Mouse (Mus musculus) CD8-positive naive resting alpha-beta T cell, adult 2 months (primary cell): ENCODE data around the gene Pdp2.
"Not testable (repeated sequence)": the region's sequence is repeated elsewhere in the genome, so short reads cannot be mapped to it uniquely, and the experiment has no call there.

Experiments
- DNase-seq, 2 experiments: peaks; one replicate each; pipeline ENCODE4 v3.0.0; 2022; ENCODE audit warnings: low read depth in 2 of 2, low spot score in 2 of 2

Gene Pdp2

DNA sequence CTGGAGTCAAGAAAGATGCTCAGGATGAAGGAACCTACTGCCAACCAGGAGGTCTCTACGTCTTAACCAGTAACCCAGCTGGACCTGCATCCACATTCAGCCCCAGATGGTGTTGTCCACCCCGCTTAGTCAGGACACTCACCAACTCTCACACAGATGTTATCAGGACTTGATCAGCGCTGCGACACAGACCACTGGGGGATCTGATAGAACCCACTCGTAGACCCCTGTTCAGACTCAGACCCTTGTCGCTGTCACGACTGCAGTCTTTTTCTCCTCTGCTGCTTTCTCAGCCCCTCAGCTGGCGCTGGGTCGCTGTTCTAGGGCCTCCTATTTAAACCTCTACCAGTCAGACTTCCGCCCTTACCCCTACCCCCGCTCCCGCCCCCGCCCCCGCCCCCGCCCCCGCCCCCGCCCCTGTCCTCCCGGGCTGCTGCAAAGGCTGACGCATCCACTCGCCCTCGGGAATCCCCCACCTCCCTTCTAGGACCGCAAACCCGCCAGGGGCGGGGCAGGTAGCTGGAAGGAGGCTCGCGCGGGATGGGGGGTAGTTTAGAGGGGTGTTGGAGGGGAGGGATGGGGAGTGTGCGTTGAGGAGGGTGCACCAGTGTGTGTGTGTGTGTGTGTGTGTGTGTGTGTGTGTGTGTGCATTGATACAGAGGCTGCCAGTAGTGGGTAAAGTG, 39.9 kb downstream of the Pdp2 start, which contains the start of gene Rrad:
Gene Rrad, minus strand, starts transcription at position 347 of the 683 bp plus-strand sequence.
- peak; percentile 90 to 91 for DNase-seq

GRCm38 (mm10) chr8:104631975-104632374, 40.7 kb downstream of the Pdp2 start:
- peak in 1 of 2 experiments; percentile 24 for DNase-seq

- peak; percentile 18 to 34 for DNase-seq
Measured at GRCm38 (mm10) chr8:104632486-104632885, 41.2 kb downstream of the Pdp2 start.

DNA sequence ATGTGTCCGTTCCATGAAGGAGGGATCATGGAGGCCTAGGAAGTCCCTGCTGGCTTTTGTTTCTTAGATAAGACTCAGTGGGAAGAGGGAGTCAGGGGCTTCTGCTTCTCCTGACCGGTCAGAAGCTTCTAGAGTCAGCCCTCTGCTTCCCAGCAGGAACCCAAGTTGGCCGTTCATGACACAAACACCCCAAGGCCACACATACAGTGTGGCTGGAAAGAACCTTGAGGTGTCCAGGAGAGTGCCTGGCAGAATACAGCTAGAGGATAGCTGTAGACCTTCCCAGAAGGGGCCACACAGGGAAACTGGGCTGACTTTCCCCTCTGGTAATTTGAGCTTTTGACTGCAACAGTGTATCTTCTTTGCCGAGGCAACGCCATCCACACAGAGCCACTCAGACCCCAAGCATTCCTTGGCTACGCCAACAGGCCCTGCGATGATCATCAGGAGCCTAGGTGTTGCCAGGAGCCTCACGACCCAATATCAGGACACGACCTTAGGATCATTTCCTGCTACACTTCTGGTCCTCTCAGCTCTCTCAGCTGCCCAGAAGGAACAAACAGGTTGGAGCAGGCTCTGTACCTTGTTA, 42.0 kb downstream of the Pdp2 start:
- DNase-seq, result no peak

GRCm38 (mm10) chr8:104635004-104635710, 43.9 kb downstream of the Pdp2 start:
- DNase-seq, result no peak

- DNase-seq, result no peak
Measured at GRCm38 (mm10) chr8:104638010-104638409, 46.8 kb downstream of the Pdp2 start.

DNA sequence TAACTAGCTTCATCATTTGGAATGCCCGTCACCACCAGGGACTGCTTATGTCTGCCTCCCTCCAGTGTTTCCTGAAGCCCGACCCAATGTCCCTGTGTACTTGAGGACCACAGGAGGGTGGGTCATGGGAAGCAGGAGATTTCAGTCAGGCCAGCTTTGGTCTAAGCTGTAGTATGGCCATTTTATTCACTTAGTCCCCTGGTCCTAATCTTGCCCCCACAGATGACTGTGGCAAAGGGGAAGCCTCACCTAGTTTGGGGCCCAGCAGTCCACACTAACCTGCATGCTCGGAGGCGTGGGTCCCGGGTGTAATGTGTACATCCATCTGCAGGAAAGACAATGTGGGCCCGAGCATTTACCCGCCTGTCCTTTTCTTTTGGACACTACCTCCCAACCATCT, 49.0 kb downstream of the Pdp2 start:
- DNase-seq, result peak in 1 of 2 experiments; percentile 0

DNA sequence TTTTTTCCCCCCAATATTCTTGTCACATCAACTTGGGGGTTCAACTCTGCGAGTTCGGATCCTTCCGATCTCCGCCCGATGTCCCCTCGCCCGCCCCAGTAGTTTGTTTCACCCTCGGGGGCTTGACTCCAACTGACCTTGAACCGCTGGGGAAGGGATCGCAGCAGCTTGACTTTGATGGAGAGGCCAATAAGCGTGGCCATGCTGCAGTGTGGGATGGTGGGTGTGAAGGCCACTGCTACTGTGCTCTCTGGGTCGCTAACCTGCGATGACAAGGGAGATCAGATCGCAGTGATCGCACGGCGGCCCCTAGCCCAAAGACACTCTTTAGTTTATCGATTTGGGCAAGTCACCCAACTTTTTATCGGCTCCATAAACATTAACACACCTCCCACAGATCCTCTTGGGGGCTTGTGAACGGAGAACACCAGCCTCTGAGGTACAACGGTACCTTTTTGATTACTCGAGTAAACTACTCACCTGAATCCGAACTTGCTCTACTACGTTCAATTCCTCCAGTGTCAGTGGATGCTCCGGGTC, 49.6 kb downstream of the Pdp2 start:
- DNase-seq, result no peak

GRCm38 (mm10) chr8:104641426-104642323, 50.4 kb downstream of the Pdp2 start, which contains the start of gene Ciao2b:
Ciao2b (minus strand) TSS chr8:104641965.
- peak; percentile 66 to 70 for DNase-seq

DNA sequence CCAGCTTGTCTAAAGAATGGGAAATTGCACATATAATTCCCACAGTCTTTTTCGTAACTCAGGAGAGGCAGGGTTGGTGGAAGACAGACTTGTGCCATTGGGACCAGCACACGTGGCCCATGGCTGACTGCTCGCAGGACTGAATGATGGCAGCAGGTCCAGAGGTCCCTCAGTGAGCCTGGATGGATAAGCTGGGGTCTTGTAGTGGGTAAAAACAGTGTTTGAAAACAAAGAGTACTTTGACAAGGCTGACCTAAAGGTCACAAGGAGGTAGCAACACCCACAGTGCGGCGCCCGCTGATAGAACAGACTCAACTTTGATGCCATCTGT, 51.0 kb downstream of the Pdp2 start:
- DNase-seq, result no peak

DNA sequence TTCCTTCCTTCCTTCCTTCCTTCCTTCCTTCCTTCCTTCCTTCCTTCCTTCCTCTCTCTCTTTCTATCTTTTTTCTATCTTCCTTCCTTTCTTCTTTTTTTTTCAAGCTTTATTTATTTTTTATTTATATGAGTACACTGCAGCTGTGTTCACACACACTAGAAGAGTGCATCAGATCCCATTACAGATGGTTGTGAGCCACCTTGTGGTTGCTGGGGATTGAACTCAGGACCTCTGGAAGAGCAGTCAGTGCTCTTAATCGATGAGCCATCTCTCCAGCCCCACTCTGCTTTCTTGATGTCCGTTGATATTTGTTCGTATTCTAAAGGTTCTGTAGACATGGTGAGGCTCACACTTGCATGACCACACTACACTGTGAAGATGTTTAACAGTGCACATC, 52.9 kb downstream of the Pdp2 start:
- DNase-seq, result not testable (repeated sequence)
